Mouse (Mus musculus) intestine, embryonic 14.5 days (tissue): Measurements from ENCODE around the gene Galc. TPM values are rescaled to one million over a fixed set of nuclear protein-coding genes. Genes with fewer than 3 reads are reported as not detected.

Source experiments
- ATAC-seq: fragments of 200-750 bp; cut with Nextera tagmentation; replicated peaks from 2 replicates; pipeline ENCODE4 v1.8.0; 2017; ENCODE audit warnings: low read depth, moderate number of reproducible peaks, moderate TSS enrichment, moderate library complexity; ENCODE audit not compliant: low FRiP score, low TSS enrichment
- DNase-seq: peaks from one replicate; pipeline ENCODE4 v3.0.0-alpha.2; 2018; ENCODE audit warnings: low spot score
- H3K27ac ChIP-seq: fragments of 300-500 bp; sonication (generic); 2 replicates; pipeline ENCODE4 v1.5.1; 2014; ENCODE audit warnings: low read depth, mild to moderate bottlenecking, control low read depth
- H3K27me3 ChIP-seq: fragments of 300-500 bp; sonication (generic); replicated peaks from 2 replicates; pipeline ENCODE4 v1.6.1; 2014; ENCODE audit warnings: low read length, control low read depth; ENCODE audit not compliant: control insufficient read depth, insufficient read depth
- H3K36me3 ChIP-seq: fragments of 300-500 bp; sonication (generic); 2 replicates; pipeline ENCODE4 v1.6.1; 2014; ENCODE audit warnings: low read length, control low read depth; ENCODE audit not compliant: control insufficient read depth, insufficient read depth
- H3K4me1 ChIP-seq: fragments of 300-500 bp; sonication (generic); replicated peaks from 2 replicates; pipeline ENCODE4 v1.6.1; 2014; ENCODE audit warnings: low read length, control low read depth, mixed read lengths; ENCODE audit not compliant: control insufficient read depth, insufficient read depth
- H3K4me2 ChIP-seq: fragments of 300-500 bp; sonication (generic); 2 replicates; pipeline ENCODE4 v1.6.1; 2014; ENCODE audit warnings: low read length
- H3K4me3 ChIP-seq: fragments of 300-500 bp; sonication (generic); 2 replicates; pipeline ENCODE4 v1.5.1; 2014; ENCODE audit warnings: low read depth, low read length, control low read depth, mixed read lengths
- H3K9ac ChIP-seq: fragments of 300-500 bp; sonication (generic); 2 replicates; pipeline ENCODE4 v1.6.1; 2014; ENCODE audit warnings: mild to moderate bottlenecking, low read length
- H3K9me3 ChIP-seq: fragments of 300-500 bp; sonication (generic); 2 replicates; pipeline ENCODE4 v1.6.1; 2016; ENCODE audit warnings: low read length, control low read depth; ENCODE audit not compliant: control insufficient read depth
- WGBS: fragments of 180-500 bp; shearing (Covaris S2); extraction: QIAGEN DNeasy Blood & Tissue Kit; methylation state at CpG from one replicate; pipeline ENCODE4 v1.1.7; 2014; 5-methylcytosine and 5-hydroxymethylcytosine counted together
- polyA plus RNA-seq: library from polyadenylated mRNA; unstranded; fragments of >200 nt; fragmentation: Nextera tagmentation; extraction: Ambion mirVana; gene quantifications from 2 replicates; pipeline ENCODE4 v1.2.1, GENCODE M21; 2014

The Galc gene
- polyA plus RNA-seq, 1 experiment from 2014 or later = 10.4 TPM

GRCm38 (mm10) chr12:98265697-98266096 is 6.4 kb upstream of the Galc start:
- H3K9ac ChIP-seq = no peak overlapping the region
- DNase-seq = no peak
- H3K36me3 ChIP-seq = no peaks in the 10 kb centered on the region
- H3K27me3 ChIP-seq = no peaks in the 10 kb centered on the region
- H3K4me2 ChIP-seq = no peak overlapping the region
- no peak overlapping the region for H3K27ac ChIP-seq
- 84% methylated on average over 9 of the region's 9 CpGs for WGBS
- no peak for ATAC-seq
- H3K4me3 ChIP-seq = no peak overlapping the region
- no peaks in the 10 kb centered on the region for H3K4me1 ChIP-seq
- H3K9me3 ChIP-seq = no peaks in the 10 kb centered on the region

DNA sequence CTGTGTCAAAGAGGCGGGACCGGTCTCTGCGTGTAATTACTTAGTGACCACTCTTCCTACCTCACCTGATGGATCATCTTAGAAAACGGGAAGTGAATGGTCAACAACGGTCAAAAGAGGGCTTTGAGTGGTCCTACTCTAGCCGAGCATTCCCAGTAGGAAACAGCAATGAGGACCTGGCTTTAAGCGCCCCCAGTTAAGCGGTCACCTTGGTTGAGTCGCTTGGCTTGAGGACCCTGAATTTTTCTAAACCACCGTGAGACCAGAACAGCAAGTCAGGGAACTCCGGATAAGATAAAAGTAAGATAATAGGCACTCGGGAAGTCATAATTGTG is 226 bp upstream of the Galc start:
- no peak for DNase-seq
- ATAC-seq = no peak
- peak overlapping the region; percentile 94; the same call in 1 of the 2 replicates for H3K27ac ChIP-seq
- no peaks in the 10 kb centered on the region for H3K9me3 ChIP-seq
- no peaks in the 10 kb centered on the region for H3K4me1 ChIP-seq
- 3% methylated on average over 12 of the region's 12 CpGs for WGBS
- H3K9ac ChIP-seq = peak overlapping the region; percentile 98
- H3K4me2 ChIP-seq = peak overlapping the region; percentile 62
- no peaks in the 10 kb centered on the region for H3K27me3 ChIP-seq
- no peaks in the 10 kb centered on the region; the same call in 1 of the 2 replicates for H3K36me3 ChIP-seq
- H3K4me3 ChIP-seq = peak overlapping the region; percentile 91

DNA sequence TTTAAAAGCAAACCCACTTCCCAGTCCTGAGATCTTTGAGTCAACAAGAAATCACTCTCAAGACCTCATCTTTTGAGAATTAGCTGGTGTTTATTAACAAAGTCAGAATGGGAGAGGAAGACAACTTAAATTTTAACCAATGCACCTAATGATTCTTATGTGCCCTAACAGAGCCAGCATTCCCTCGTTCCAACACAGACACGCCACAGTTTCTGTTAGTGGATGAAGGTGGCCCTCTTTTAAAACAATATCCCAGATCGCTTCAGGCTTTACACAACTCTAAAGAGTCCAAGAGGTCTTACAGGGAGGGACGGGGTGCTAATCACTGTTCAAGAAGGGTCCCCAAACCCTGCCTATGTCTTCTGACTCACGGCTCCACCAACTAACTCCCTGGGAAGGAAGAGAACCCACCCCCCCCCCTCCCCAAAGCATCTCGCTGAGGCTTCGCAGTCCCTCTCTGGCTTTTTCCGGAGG is 851 bp downstream of the Galc start:
- Histone ChIP-seq H3K9ac (peak overlapping the region; percentile 98), H3K4me1 (no peaks in the 10 kb centered on the region), H3K27me3 (no peaks in the 10 kb centered on the region), H3K9me3 (no peaks in the 10 kb centered on the region), H3K4me2 (peak overlapping the region; percentile 62), H3K4me3 (peak overlapping the region; percentile 91), H3K27ac (peak overlapping the region; percentile 94), H3K36me3 (peaks cover 4% of the 10 kb centered on the region; the same call in 1 of the 2 replicates)
- WGBS = under 1% methylated on average over 8 of the region's 8 CpGs
- ATAC-seq (no peak; the same call in 1 of the 2 replicates), DNase-seq (no peak)

DNA sequence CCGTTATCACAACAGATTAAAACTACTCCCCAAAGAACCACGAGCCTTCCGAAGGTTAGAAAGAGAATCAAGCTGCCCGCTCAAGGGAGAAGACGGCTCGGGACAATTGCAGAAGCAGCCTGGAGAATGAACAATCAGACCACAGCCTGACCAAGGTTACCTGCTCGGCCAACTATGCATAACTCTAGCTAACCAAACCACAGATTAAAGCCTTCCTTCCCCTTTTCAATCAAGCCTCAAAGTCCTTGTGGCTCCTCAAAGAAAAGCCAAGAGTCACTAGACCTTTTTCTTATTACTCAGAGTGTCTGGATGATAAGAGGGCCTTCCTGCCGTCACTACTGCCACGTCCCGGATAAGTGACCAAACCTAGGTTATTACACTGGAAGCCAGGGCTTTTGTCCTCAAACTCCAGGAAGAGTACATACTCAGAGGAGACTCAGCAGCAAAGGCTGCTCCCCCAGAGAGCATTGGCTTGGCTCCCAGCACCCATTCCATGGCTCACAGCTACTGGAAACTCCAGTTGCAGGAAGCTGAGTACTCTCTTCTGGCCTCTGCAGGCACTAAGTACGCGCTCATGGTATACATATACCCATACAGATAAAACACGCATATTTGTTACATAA is 3.8 kb downstream of the Galc start:
- no peak overlapping the region for H3K9ac ChIP-seq
- no peak for ATAC-seq
- peaks cover 6% of the 10 kb centered on the region; the same call in 1 of the 2 replicates for H3K36me3 ChIP-seq
- H3K9me3 ChIP-seq = no peaks in the 10 kb centered on the region
- no peak overlapping the region for H3K4me3 ChIP-seq
- no peak overlapping the region for H3K4me2 ChIP-seq
- no peak for DNase-seq
- no peak overlapping the region for H3K27ac ChIP-seq
- H3K27me3 ChIP-seq = no peaks in the 10 kb centered on the region
- 90% methylated on average over 13 of the region's 13 CpGs for WGBS
- no peaks in the 10 kb centered on the region for H3K4me1 ChIP-seq

- no peak overlapping the region for H3K4me3 ChIP-seq
- no peak for ATAC-seq
- no peak overlapping the region for H3K27ac ChIP-seq
- no peak for DNase-seq
- peaks cover 6% of the 10 kb centered on the region; the same call in 1 of the 2 replicates for H3K36me3 ChIP-seq
- no peaks in the 10 kb centered on the region for H3K4me1 ChIP-seq
- no peaks in the 10 kb centered on the region for H3K27me3 ChIP-seq
- H3K9ac ChIP-seq = no peak overlapping the region
- 78% methylated on average over 2 of the region's 2 CpGs for WGBS
- no peak overlapping the region for H3K4me2 ChIP-seq
- no peaks in the 10 kb centered on the region for H3K9me3 ChIP-seq
Measured at GRCm38 (mm10) chr12:98252417-98252816, 6.8 kb downstream of the Galc start.

- no peak overlapping the region for H3K4me2 ChIP-seq
- 76% methylated on average over 8 of the region's 8 CpGs for WGBS
Measured at GRCm38 (mm10) chr12:98250327-98250726, 8.9 kb downstream of the Galc start.

DNA sequence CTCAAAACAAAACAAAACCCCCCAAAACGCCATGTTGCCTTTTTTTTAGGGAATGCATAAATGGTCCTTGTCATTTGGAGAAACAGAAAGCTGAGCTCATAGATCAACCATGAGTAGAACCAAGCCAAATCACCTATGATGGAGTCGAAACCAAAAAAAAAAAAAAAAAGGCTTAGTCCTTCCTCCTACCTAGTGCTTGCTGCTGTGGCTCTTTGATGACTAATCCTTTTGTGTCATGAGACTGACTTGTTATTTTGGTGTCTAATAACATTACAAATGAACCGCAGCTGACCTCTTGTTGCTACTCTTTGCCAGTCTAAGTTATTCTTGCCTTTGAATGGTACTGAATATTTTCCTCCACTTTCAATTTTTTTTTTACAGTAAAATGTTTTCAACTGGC is 9.6 kb downstream of the Galc start:
- Histone ChIP-seq H3K4me3 (no peak overlapping the region), H3K27ac (no peak overlapping the region), H3K4me1 (no peaks in the 10 kb centered on the region), H3K9ac (no peak overlapping the region), H3K9me3 (no peaks in the 10 kb centered on the region), H3K4me2 (no peak overlapping the region), H3K27me3 (no peaks in the 10 kb centered on the region), H3K36me3 (peaks cover 14% of the 10 kb centered on the region; the same call in 1 of the 2 replicates)
- no peak for DNase-seq
- 85% methylated on average over 3 of the region's 3 CpGs for WGBS
- no peak for ATAC-seq

More at GRCm38 (mm10) chr12:98250327-98250726, 8.9 kb downstream of the Galc start:
- Histone ChIP-seq H3K4me3 (no peak overlapping the region), H3K9ac (no peak overlapping the region), H3K9me3 (no peaks in the 10 kb centered on the region), H3K4me1 (no peaks in the 10 kb centered on the region), H3K27me3 (no peaks in the 10 kb centered on the region), H3K27ac (no peak overlapping the region), H3K36me3 (peaks cover 11% of the 10 kb centered on the region; the same call in 1 of the 2 replicates)
- no peak for ATAC-seq
- no peak for DNase-seq

GRCm38 (mm10) chr12:98246835-98247234 is 12.4 kb downstream of the Galc start:
- no peak for DNase-seq
- H3K4me2 ChIP-seq = no peak overlapping the region
- WGBS = 46% methylated on average over 4 of the region's 4 CpGs
- no peak overlapping the region for H3K27ac ChIP-seq
- H3K9ac ChIP-seq = no peak overlapping the region
- no peak overlapping the region for H3K4me3 ChIP-seq
- no peaks in the 10 kb centered on the region for H3K27me3 ChIP-seq
- H3K9me3 ChIP-seq = no peaks in the 10 kb centered on the region
- peaks cover 15% of the 10 kb centered on the region; the same call in 1 of the 2 replicates for H3K36me3 ChIP-seq
- no peaks in the 10 kb centered on the region for H3K4me1 ChIP-seq
- no peak for ATAC-seq

DNA sequence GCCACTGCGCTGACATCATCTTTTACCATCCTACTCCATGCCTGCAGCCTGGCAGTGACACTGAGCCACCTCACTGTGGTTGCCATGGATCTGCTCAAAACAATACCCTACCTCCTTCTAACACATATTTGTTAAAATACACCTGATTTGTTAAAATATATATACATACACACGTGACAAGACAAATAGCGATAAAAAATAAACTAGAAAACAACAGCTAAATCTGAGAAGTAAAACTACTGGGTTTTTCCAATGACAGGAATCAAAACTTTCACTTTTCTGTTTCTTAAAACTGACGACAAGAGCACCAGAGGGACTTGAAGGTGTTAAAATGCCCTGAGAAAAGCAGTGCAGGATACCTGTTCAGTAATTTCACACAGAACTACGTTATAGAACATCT is 14.4 kb downstream of the Galc start:
- no peak overlapping the region for H3K9ac ChIP-seq
- no peaks in the 10 kb centered on the region for H3K4me1 ChIP-seq
- H3K9me3 ChIP-seq = no peaks in the 10 kb centered on the region
- H3K36me3 ChIP-seq = peaks cover 17% of the 10 kb centered on the region; the same call in 1 of the 2 replicates
- no peak overlapping the region for H3K4me3 ChIP-seq
- H3K27ac ChIP-seq = no peak overlapping the region
- ATAC-seq (no peak), DNase-seq (no peak)
- H3K27me3 ChIP-seq = no peaks in the 10 kb centered on the region
- WGBS = 93% methylated on average over 5 of the region's 5 CpGs
- no peak overlapping the region for H3K4me2 ChIP-seq
